Mouse (Mus musculus) gonadal fat pad, adult 2 months (tissue): Measurements from ENCODE around the gene Avp. TPM values are rescaled to one million over a fixed set of nuclear protein-coding genes. Genes with fewer than 3 reads are reported as not detected.

Source experiments
- DNase-seq: peaks from one replicate; pipeline ENCODE4 v3.0.0-alpha.2; 2012; ENCODE audit warnings: low read depth
- polyA plus RNA-seq: library from polyadenylated mRNA; depleted of rRNA; stranded (reverse); fragments of >200 nt; gene quantifications from 2 replicates; pipeline ENCODE4 v1.2.3, GENCODE M21; 2012; rRNA removed

Avp gene
- polyA plus RNA-seq, 1 experiment = not detected

DNA sequence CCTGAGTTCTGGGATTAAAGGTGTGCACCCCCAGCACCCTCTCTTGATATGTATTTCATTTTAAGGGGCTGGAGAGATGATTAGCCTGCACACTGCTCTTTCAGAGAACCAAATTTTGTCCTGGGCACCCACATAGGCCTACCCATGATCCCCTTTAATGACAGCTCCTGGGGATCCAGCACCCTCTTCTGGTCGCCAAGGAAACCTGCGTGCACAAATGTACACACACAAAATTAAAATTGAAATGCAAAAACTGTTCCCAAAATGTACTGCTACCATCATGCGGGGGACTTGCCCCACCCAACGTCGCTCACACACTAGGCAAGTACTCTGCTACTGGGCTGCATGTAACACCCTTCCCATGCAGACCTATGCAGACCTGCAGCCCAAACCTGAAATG lies 7.4 kb downstream of the Avp start:
- no peak for DNase-seq

DNA sequence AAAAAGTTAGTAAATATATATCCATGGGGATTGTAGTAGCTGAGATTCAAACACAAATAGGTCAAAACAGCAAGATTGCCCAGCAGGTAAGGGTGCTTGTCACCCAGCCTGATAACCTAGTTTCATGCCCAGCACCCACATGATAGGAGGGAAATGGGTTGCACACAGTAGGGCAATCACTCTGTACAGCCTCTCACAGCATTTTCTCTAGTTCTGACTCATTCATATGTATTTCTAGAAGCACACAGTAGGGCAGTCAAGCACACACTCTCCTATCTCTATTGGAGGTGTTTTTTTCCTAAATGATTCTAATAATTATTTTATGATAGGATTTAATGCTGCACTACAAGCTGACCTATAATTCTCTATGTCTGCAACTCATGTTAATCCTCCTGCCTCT lies 12.4 kb downstream of the Avp start:
- no peak for DNase-seq

DNA sequence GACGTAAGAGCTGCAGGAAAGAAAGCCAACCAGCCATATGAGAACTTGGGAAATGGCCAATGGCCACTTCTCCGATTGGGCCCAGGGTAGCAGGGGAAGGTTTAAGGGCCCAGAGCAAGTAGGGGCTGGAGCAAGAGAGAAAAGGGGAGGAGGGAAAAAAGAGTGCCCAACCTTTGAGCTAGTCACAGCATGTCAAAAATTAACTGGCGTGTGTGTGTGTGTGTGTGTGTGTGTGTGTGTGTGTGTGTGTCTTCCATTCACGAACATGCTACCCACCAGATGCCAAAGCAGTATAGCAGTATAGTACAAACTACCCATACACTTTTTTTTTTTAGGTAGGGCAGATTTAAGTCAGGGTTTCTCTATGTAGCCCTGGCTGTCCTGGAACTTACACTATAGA lies 13.4 kb downstream of the Avp start:
- DNase-seq = no peak

DNA sequence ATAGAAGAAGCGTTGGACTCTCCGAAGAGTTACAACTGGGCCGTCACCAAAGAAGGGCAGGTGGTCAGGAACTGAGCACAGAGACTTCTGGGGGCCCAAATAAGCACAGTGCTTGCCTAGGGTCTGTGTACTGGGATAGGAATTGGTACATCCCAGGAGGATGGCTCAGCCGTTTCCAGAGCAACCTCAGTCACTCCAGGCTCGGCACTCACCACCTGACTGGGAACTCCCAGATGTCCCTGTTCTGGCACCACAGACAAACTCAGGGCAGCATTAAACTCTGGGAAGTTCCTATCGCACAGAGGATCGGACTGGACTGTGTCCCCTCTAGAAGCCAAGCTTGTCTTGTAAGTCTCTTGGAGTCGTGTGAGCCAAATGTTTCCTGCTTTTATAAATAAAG lies 17.4 kb downstream of the Avp start:
- DNase-seq = no peak

DNA sequence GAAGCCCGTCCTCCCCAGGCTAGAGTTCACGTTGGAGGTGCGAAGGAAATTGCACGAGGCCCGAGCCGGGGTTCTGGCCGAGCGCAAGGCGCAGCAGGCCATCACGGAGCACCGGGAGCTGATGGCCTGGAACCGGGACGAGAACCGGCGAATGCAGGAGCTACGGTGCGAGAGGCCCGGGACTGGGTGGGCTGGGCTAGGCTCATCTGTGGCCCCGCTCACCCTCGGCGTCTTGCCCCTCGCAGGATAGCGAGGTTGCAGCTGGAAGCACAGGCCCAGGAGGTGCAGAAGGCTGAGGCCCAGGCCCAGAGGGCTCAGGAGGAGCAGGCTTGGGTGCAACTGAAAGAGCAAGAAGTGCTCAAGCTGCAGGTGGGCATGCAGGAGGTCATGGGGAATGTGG lies 18.3 kb downstream of the Avp start:
- DNase-seq = no peak

DNA sequence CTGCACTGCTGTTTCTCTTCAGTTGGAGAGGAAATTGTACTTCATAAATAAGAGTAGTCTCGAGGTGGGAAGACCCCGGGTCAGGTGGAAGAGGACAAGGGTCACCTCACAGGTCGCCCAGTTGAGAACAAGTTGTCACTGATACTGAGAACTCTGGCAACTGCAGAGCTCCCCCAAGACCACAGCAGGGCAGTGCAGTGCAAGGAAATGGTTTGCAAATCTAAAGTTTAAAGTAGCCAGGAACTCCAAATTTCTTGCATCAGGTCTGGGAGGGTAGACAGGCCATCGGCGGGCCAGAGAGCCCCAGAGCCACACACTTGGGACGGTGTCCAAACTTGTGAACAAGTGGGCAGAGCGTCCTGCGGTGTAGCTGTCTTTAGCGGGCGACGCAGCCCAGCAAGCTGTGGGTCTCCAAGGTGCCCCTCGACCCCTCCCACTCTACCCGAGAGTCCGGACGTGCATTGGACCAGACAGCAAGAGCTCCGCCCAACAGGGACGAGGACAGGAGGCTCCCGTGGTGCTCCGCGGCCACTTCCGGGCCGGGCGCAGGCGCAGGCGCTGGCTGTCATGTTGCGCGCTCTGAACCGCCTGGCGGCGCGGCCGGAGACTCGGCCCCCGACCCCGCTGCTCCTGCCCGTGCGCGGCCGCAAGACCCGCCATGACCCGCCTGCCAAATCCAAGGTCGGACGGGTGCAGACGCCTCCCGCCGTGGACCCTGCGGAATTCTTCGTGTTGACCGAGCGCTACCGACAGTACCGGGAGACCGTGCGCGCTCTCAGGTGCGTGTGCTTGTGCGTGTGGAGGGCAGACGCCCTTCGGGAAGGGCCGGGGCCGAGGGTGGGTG lies 18.9 kb downstream of the Avp start, which contains the start of gene Mrps26:
TSS of gene Mrps26 (plus strand) at position 531 of the 844 bp plus-strand sequence.
- peak; percentile 57 for DNase-seq

DNA sequence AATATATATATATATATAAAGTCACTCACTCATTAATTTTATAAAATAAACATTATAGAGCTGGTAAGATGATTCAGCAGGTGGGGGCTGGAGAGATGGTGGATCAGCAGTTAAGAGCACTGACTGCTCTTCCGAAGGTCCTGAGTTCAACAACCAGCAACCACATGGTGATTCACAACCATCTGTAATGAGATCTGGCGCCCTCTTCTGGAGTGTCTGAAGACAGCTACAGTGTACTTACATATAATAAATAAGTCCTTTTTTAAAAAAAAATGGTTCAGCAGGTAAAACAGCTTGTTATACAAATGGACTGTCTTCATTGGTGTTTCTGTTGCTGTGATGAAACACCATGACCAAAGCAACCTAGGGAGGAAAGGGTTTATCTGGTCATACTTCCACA lies 24.3 kb downstream of the Avp start:
- DNase-seq = no peak

DNA sequence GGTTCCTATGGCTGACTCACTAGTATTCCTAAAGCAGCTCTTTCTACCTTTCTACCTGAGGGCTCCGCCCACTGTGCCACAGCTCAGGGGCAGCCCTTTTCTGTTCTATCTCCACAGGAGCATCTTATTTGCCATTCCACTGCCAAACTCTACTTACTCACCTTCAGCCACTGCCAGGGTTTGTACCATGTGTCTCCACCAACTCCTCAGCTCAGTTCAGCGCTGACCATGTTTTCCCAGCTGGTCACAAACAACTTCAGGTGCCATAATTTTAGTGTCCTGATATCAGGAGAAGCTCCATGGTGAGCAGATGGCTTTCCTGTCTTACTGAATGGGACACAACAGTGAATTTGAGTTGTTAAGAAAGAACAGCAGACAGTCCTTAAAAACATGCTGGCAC lies 24.9 kb downstream of the Avp start:
- no peak for DNase-seq

DNA sequence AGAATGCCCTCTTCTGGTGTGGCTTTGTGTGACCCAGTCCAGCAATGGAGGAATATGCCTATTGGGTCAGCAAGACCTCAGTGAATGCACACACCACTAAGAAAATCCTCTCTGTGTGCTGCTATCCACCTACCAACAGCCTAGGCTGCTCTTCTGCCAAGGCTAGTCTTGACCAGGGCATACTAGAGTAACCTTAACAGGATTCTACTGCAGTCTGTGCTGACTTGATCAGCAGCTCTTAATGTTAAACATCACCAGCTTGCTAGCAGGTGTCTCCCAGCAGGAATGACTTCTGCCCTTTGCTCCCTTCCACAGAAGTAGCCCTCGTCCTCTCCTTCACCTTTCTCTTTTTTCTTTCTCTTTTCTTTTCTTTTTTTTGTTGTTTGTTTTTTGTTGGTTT lies 26.1 kb downstream of the Avp start:
- DNase-seq = no peak

DNA sequence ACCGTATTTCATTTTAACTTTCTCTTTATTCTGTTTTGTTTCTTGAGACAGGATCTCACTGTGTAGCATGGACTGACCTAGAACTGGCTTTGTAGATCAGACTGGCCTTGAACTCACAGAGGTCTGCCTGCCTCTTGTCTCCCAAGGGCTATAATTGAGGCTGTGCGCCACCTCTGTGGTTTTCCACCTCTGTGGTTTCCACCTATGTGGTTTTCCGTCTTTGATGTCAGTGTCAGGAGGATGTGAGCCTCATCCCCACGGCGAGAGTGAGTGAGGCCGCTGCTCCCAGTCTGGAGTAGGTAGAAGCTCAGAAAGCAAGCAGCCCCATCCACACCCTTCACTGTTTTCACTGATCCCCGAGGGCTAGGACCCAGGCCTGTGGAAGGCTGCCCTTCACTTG lies 27.5 kb downstream of the Avp start:
- DNase-seq = no peak

DNA sequence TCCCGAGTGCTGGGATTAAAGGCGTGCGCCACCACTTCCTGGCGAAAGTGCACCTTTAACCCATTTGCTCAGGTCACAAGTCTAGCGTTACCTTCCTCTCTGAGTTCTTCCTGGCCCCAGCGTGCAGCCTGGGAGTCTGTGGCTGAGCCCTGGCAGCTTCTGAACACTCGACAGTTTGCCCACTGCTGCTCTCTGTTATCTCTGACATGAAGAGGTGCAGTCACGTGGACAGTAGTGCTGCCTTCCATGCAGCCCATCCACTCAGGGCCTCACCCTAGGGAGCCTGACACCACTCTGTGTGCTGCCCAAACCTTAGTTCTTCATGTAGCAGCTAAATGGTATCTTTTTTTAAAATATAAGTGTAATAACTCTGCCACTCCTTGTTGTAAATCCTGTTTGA lies 35.4 kb downstream of the Avp start:
- no peak for DNase-seq

DNA sequence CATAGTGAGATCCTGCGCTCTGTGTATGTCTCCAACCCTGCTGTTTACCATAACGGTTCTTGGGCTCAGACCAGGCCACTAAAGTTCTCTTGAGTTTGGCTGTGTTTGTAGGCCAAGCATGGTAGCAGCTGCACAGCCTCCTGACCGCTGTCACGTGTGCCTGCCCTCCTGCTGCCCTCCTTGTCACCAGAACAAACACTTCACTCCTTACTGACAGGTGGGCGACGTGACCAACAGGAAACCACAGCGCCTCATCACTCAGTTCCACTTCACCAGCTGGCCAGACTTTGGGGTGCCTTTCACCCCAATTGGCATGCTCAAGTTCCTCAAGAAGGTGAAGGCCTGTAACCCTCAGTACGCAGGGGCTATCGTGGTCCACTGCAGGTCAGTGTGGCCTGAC lies 42.1 kb downstream of the Avp start:
- no peak for DNase-seq

DNA sequence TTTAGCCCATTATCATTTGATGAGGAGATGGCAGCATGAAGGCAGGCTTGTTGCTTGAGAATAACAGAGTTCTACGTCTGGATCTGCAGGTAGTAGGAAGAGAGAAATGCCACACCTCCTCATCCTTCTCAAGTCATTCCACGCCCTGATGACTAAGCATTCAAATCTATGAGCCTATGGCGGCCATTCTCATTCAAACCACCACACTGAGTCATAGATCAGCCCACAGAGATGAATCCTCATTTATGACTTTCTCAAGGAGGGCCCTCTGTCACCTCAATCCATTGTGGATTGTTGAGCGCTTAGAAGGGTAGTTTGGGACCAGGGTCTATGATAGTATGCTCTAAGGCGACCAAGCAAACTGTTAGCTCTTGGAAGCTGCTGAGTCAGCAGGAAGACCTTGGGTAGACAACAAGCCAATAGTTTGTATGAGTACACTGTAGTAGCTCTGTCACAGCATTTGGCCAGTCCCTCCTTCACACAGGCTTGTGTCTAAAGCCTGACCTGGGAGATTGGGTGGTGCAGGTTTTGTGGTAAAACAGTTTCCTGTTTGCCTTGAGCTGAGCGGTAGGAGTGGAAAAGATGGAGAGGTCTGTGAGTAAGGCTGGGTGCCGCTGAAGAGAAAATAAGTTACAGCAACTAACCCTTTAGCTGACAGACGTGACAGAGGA lies 43.3 kb downstream of the Avp start:
- DNase-seq = no peak

DNA sequence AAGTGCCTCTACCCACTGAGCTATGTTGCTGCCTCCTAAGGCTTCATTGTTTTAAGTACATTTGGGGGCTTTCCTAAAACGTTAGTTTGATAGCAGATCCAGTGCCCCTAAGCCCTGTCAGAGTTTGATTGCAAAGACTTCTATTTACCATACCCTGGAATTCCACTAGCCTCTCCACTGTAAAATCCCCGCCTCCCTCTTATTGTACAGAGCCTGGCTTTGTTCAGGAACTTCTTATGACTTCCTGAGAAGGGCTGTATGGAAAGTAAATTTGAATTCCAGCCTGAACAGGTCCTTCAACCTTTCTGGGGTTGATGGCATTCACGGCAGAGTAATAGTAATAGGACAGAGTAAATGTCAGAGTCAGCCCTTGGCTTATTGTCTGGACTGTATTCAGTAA lies 45.5 kb downstream of the Avp start:
- DNase-seq = no peak

DNA sequence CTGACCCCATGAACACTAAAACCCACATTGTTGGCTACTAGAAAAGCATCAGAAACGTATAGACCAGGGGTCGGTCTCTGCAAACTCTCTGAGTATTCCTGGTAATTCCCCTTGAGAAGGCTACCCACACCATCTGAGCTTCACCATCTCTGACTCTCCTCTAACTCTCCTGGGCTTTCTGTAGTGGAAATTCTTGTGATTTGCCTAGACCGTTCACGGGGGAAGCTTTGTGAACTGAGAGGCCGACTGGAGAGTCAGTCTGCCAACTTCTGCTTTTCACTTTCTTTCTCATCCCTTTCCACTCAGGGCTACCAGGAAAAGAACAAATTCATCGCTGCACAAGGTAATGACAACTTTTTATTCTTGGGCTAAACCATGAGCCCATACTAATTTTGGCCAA lies 47.3 kb downstream of the Avp start:
- no peak for DNase-seq

DNA sequence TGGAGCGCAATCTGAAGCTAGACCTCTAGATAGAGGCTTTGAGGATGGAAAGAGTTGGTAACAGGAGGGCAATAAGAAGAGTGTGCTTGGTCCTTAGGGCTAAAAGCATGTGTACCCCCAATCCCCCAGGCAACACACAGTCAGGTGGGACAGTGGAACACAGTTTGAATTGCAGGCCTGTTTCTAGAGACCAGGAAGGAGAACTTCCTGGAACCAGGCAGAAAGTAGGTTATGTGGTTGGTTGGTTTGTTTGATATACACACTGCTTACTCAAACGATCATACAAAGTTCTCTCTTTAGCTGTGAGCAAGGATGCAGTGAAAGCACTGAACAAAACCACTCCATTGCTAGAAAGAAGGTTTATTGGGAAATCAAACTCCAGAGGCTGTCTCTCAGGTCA lies 50.2 kb downstream of the Avp start:
- DNase-seq = no peak

Other genes with a start within 250 kb of the Avp start
- gene Cpxm1, start 185.0 kb downstream of the Avp start, polyA plus RNA-seq = 34.3 and 49.9 TPM in 2 replicates
- not detected in 2 replicates for gene Gm28372, start 177.3 kb downstream of the Avp start, polyA plus RNA-seq
- gene 1700020A23Rik, start 177.3 kb downstream of the Avp start, polyA plus RNA-seq = 2.1 and 3.6 TPM in 2 replicates
- gene Tmem239, start 176.1 kb downstream of the Avp start, polyA plus RNA-seq = 2.3 and 3.1 TPM in 2 replicates
- 48.8 and 71.6 TPM in 2 replicates for gene Vps16, start 158.2 kb downstream of the Avp start, polyA plus RNA-seq
- gene Pced1a, start 157.9 kb downstream of the Avp start, polyA plus RNA-seq = 21.2 and 25.6 TPM in 2 replicates
- gene Ptpra, start 132.3 kb downstream of the Avp start, polyA plus RNA-seq = 72.7 and 78.3 TPM in 2 replicates
- 47.4 and 53.2 TPM in 2 replicates for gene Mrps26, start 18.8 kb downstream of the Avp start, polyA plus RNA-seq
- not detected in 2 replicates for gene Oxt, start 6.4 kb downstream of the Avp start, polyA plus RNA-seq
- gene Fastkd5, start 47.5 kb upstream of the Avp start, polyA plus RNA-seq = 2.0 and 2.3 TPM in 2 replicates
- 6.4 and 6.5 TPM in 2 replicates for gene Ubox5, start 47.5 kb upstream of the Avp start, polyA plus RNA-seq
- gene Lzts3, start 60.2 kb upstream of the Avp start, polyA plus RNA-seq = 12.5 and 14.8 TPM in 2 replicates
- gene Ddrgk1, start 82.1 kb upstream of the Avp start, polyA plus RNA-seq = 63.9 and 87.7 TPM in 2 replicates
- gene Itpa, start 85.1 kb upstream of the Avp start, polyA plus RNA-seq = 28.9 and 36.6 TPM in 2 replicates
- gene Slc4a11, start 115.0 kb upstream of the Avp start, polyA plus RNA-seq = 6.0 and 7.1 TPM in 2 replicates